Mouse (Mus musculus): ENCODE data around the gene Pecam1.
"Not testable (repeated sequence)": the region's sequence is repeated elsewhere in the genome, so short reads cannot be mapped to it uniquely, and the experiment has no call there.

The Pecam1 gene

GRCm38 (mm10) chr11:106728402-106729366 lies 21.7 kb downstream of the Pecam1 start:
- no peak for DNase-seq

- DNase-seq = no peak
Observed at GRCm38 (mm10) chr11:106727967-106728366, 22.5 kb downstream of the Pecam1 start.

GRCm38 (mm10) chr11:106724916-106725235 lies 25.6 kb downstream of the Pecam1 start:
- not testable (repeated sequence) for DNase-seq

GRCm38 (mm10) chr11:106724176-106724915 lies 26.1 kb downstream of the Pecam1 start:
- no peak for DNase-seq

- no peak for DNase-seq
Observed at GRCm38 (mm10) chr11:106723611-106724125, 26.8 kb downstream of the Pecam1 start.

- DNase-seq = peak; percentile 52 to 73
Observed at GRCm38 (mm10) chr11:106722831-106723361, 27.5 kb downstream of the Pecam1 start.

- DNase-seq = no peak
Observed at GRCm38 (mm10) chr11:106720379-106720778, 30.0 kb downstream of the Pecam1 start.

- no peak for DNase-seq
Observed at GRCm38 (mm10) chr11:106716568-106716967, 33.9 kb downstream of the Pecam1 start.

- DNase-seq = peak; percentile 45 to 64
Observed at GRCm38 (mm10) chr11:106715066-106715465, 35.4 kb downstream of the Pecam1 start.

GRCm38 (mm10) chr11:106710789-106711188 lies 39.6 kb downstream of the Pecam1 start:
- DNase-seq = peak in 1 of 2 experiments; percentile 47

- no peak for DNase-seq
Observed at GRCm38 (mm10) chr11:106709227-106709985, 41.0 kb downstream of the Pecam1 start.

GRCm38 (mm10) chr11:106707866-106708265 lies 42.6 kb downstream of the Pecam1 start:
- DNase-seq = no peak

GRCm38 (mm10) chr11:106707085-106707484 lies 43.3 kb downstream of the Pecam1 start:
- no peak for DNase-seq

- DNase-seq = no peak
Observed at GRCm38 (mm10) chr11:106706212-106706611, 44.2 kb downstream of the Pecam1 start.

- no peak for DNase-seq
Observed at GRCm38 (mm10) chr11:106704399-106705111, 45.9 kb downstream of the Pecam1 start.

- DNase-seq = no peak
Observed at GRCm38 (mm10) chr11:106703931-106704330, 46.5 kb downstream of the Pecam1 start.

GRCm38 (mm10) chr11:106702584-106702983 lies 47.8 kb downstream of the Pecam1 start:
- no peak for DNase-seq

GRCm38 (mm10) chr11:106701589-106701988 lies 48.8 kb downstream of the Pecam1 start:
- no peak for DNase-seq

- no peak for DNase-seq
Observed at GRCm38 (mm10) chr11:106699083-106699482, 51.3 kb downstream of the Pecam1 start.

- DNase-seq = no peak
Observed at GRCm38 (mm10) chr11:106698289-106698688, 52.1 kb downstream of the Pecam1 start.

GRCm38 (mm10) chr11:106695917-106696316 lies 54.5 kb downstream of the Pecam1 start:
- no peak for DNase-seq

- no peak for DNase-seq
Observed at GRCm38 (mm10) chr11:106692890-106693289, 57.5 kb downstream of the Pecam1 start.

Data from lung, adult 18-20 months (tissue).